Mouse (Mus musculus) kidney, postnatal 25 days (tissue): ENCODE measurements around the gene Actn3.
A peak's percentile ranks its signal among the peaks of the same experiment; 100 is the strongest.
"Not testable (repeated sequence)": the region's sequence is repeated elsewhere in the genome, so short reads cannot be mapped to it uniquely, and the experiment has no call there.

Source experiments
- DNase-seq, 2 experiments: peaks; one replicate each; pipeline ENCODE4 v3.0.0; 2021; ENCODE audit warnings: mixed read lengths in 2 of 2

Actn3 gene

GRCm38 (mm10) chr19:4855951-4856350 is 21.8 kb downstream of the Actn3 start:
- no peak for DNase-seq

DNA sequence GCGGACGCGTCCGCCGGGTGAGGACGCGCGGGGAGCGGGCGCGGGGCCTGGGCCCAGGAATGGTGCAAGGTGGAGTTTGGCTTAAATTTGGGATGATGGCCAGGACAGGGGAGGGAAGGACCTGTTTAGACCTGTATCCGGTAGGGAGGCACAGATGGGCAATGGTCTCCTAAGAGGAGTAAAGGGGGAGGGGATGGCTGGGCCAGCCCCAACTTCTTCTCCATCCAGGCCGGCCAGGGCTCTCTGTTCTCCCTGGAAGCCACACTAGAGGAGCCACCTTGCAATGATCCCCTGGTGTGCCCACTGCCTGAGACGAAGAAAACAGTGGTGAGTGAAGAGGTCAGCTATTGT is 22.3 kb downstream of the Actn3 start:
- DNase-seq: no peak

GRCm38 (mm10) chr19:4854552-4855469 is 22.9 kb downstream of the Actn3 start, which contains the start of gene Ctsf:
Ctsf (plus strand) TSS chr19:4855130.
- peak; percentile 95 to 98 for DNase-seq

DNA sequence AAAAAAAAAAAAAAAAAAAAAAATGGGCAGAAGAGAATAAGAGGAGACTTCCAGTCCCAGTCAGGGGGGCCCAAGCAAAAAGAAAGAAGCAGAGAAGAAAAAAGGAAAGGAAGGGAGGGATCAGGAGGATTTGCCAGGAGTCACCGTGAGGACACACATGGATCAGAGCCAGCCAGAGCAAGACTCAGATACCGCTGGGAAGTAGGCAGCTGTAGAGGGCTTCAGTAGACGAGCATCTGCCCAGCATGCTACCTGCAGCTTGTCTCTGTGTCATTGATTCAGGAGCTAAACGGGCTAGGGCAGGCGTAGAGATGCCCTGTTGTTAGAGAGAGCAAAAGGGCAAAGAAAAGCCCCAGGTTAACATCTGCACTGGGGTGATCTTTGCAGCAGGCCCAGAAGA is 27.4 kb downstream of the Actn3 start:
- no peak for DNase-seq

GRCm38 (mm10) chr19:4849800-4850199 is 27.9 kb downstream of the Actn3 start:
- no peak for DNase-seq

- peak; percentile 53 to 71 for DNase-seq
These were observed 30.2 kb downstream of the Actn3 start for GRCm38 (mm10) chr19:4847490-4847889.

GRCm38 (mm10) chr19:4845846-4846245 is 31.9 kb downstream of the Actn3 start:
- DNase-seq: no peak

- DNase-seq: no peak
These were observed 35.1 kb downstream of the Actn3 start for GRCm38 (mm10) chr19:4842611-4843010.

- DNase-seq: peak in 1 of 2 experiments; percentile 9
These were observed 36.9 kb downstream of the Actn3 start for GRCm38 (mm10) chr19:4840848-4841247.

DNA sequence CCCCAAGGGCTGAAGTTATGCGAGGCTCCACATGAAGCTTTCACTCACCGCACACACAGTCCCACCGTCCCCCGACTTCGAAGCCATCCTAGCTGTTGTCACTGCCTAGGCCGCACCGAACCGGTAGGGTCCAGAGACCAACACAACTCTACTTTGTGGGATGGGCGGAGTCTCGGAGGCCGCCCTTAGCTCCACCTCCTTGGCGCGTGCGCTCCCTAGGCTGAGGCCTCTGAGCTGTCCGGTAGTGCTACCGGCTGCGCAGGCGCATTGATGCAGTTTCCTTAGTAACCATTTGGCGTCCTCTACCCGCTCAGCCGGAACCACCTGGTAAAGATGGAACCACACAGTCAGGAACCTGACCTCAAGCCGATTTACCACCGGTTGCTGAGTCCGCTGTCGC is 38.6 kb downstream of the Actn3 start, which contains the start of the genes Ccs and Ccdc87:
Gene Ccs, minus strand, starts transcription at position 184 of the 400 bp plus-strand sequence.
Gene Ccdc87, plus strand, starts transcription at position 218 of the 400 bp plus-strand sequence.
- DNase-seq: peak; percentile 99

- no peak for DNase-seq
These were observed 39.1 kb downstream of the Actn3 start for GRCm38 (mm10) chr19:4838526-4839140.

GRCm38 (mm10) chr19:4837049-4837448 is 40.7 kb downstream of the Actn3 start:
- DNase-seq: no peak

DNA sequence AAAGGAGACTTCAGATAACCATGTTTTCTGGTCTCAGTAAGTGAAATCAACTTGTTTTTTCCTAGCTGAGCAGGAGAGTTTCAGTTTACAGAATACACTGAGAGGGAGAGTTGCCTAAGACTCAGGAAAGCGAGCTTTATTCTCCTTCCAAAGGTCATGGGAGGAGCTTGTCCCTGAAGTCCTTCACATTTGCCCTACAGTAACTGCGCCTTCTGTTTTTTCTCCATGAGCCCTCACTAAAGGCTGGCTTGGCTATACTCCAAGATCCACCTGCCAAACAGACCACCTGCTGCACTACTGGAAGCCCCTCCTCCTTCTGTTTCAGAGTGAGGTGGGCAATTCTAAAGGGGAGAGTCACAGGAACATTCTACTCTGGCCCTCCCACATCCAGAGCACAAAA is 41.6 kb downstream of the Actn3 start:
- DNase-seq: peak; percentile 49 to 65

DNA sequence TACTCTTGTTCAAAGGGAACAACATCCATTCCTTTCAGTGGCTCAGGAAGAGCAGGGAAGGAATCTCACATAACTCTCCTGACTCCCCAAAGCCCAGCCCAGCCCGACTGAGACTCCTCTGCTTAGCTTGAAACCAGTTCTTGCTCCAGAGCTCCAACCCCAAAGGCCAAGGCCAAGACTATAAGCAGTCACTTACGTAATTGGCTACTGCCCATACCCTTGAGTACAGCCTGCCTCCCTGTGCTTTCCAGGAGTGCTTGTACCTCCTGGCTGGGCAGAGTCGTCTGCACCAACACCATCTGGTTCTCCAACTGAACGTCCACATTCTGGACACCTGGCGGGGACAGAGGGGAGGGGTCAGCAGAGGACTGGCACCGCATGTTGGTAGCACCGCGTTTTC is 43.7 kb downstream of the Actn3 start:
- DNase-seq: no peak

- DNase-seq: peak; percentile 66 to 74
These were observed 48.6 kb downstream of the Actn3 start for GRCm38 (mm10) chr19:4829156-4829555.

DNA sequence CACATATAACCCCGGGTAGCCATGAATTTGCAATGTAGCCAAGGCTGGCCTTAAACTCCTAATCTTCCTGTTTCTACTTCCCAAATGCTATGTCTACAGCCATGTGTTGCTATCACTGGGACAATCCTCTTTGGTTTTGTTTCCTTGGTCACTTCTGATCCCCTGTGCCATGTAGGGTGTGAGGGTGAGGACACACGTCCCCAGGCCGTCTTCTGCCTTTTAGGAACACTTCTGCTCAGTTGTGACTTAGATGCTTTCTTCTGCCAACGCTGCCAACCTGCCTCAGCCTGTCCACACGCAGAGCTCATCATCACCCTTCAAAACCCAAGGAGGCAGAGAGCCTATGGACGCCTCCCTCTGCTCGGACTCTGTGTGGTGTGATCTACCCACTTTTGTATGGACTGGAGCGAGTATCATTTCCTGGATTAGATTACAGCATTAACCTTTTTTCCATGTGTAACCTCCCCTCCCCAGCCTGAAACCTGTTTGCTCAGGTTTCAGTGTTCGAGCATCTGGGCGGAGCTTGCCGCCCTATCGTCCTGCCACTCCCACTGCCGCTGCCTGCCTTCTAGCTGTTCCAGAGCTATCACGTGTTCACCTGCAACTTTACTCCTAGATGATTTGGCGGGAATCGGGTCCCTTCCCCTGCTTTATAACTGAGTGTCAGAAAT is 49.1 kb downstream of the Actn3 start:
- DNase-seq: peak; percentile 61 to 85

- peak; percentile 94 to 97 for DNase-seq
These were observed 56.9 kb downstream of the Actn3 start for GRCm38 (mm10) chr19:4820678-4821303.

DNA sequence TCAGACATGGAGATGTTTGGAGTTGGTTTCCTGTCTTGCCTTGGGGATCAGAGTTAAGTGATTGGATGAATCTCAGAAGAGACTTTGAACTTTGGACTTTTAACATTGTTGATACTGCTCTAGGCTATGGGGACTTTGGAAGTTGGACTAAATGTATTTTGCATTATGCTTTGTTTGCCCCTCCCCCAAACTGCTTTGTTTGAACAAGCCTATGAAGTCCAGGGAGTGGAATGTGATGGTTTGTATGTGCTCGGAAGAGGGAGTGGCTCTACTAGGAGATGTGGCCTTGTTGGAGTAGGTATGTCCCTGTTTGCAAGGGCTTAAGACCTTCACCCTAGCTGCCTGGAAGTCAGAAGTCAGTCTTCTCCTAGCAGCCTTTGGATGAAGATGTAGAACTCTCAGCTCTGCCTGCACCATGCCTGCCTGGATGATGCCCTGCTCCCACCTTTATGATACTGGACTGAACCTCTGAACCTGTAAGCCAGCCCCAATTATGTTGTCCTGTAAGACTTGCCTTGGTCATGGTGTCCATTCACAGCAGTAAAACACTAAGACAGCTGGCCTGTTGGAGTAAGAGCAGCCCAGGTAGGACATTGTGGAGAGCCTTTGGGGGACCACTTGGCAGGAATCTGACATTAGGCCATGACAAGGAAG is 60.4 kb downstream of the Actn3 start:
- DNase-seq: no peak

- DNase-seq: peak; percentile 41 to 66
These were observed 64.7 kb downstream of the Actn3 start for GRCm38 (mm10) chr19:4813015-4813414.

GRCm38 (mm10) chr19:4812334-4812949 is 65.3 kb downstream of the Actn3 start:
- not testable (repeated sequence) for DNase-seq

DNA sequence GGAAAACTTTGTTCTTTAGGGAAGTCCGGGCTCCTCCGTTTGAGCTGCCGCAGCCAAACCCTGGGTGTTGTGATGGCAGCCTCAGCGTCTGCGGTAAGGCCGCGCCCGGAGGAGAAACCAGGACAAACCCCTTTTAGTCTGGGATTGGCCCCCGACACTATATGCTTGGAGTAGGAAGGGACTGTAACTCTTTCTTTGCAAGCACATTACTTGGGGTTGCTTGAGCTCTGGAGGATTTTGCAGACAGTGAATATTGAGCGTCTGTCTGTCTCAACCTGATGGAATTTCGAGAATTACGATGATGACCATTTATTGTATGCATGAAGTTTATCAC is 65.8 kb downstream of the Actn3 start:
- no peak for DNase-seq
